Mouse (Mus musculus): ENCODE measurements around the gene Fut8. TPM values are rescaled to one million over a fixed set of nuclear protein-coding genes. Genes with fewer than 3 reads are reported as not detected.
"Not testable (repeated sequence)": the region's sequence is repeated elsewhere in the genome, so short reads cannot be mapped to it uniquely, and the experiment has no call there.

The Fut8 gene
- total RNA-seq, 2 experiments from 2014 or later, result 46.2 to 53.1 TPM

DNA sequence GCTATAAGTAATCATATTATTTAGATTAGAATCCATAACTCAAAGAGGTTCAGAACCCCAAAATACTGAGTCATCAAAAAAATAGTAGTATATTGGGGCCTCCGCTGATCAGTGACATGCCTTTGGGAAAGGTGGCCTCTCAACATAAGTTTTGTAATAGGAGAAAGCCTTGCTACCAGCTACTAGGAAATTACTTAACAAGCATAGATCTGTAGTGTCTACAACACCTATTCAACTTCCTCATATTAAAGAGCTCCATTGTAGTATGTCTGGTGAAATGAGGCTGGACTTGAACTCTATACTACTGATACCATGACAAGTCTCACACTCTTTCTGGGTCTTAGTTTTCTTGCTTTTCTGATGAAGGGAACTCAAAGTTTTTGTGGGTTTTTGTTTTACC lies 243.2 kb downstream of the Fut8 start:
- no peak for ATAC-seq (replicated peaks; ENCODE audit: low FRiP score, low TSS enrichment, poor library complexity, severe bottlenecking)

DNA sequence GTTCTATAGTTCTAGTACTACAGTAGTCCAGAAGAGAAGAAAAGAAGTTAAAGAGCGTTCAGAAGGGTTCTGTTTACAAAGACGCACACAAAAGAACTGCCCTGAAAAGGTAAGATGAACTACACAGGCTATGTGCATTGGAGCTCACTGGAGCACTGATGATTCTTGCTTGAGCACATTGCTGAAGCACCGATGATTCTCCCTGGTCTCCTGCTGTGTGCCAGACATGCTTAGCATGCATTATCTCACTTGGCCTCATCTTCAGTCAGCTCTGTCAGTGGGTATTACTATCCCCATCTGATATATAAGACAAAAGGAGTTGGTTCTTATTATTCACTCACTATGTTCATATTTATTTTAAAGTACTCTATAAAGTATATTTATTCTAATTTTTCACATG lies 243.9 kb downstream of the Fut8 start:
- no peak for ATAC-seq (replicated peaks; ENCODE audit: low FRiP score, low TSS enrichment, poor library complexity, severe bottlenecking)

DNA sequence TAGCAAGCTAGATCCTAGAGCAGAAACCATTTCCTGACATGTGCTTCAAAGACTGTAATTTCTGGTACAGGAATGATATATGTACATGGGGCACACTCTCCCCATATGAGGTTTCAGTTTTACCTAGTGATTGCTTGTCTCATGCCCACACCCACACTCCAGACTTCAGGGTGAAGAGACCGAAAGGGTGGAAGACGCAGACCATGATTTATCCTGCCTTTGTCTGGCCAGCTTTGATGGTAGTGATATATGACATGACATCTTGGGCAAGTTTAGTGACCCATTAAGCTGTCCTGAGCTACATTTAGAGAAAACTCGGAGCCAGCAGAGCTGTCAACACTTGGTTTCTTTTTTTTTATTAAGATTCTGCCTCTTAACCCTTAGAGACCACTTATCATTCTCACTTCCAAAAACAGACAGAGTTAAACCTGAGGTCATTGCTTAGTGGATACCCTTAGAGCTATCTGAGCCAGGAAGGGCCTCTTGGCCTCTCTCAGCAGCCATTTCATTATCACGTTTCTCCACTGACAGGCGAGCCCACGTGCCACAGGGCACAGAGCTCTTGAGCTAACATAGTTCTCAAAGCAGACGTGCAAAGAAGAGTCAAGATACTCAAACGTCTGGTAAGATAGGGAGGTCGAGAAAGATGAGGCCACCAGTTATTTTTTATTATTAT lies 245.4 kb downstream of the Fut8 start:
- no peak for ATAC-seq (replicated peaks; ENCODE audit: low FRiP score, low TSS enrichment, poor library complexity, severe bottlenecking)

DNA sequence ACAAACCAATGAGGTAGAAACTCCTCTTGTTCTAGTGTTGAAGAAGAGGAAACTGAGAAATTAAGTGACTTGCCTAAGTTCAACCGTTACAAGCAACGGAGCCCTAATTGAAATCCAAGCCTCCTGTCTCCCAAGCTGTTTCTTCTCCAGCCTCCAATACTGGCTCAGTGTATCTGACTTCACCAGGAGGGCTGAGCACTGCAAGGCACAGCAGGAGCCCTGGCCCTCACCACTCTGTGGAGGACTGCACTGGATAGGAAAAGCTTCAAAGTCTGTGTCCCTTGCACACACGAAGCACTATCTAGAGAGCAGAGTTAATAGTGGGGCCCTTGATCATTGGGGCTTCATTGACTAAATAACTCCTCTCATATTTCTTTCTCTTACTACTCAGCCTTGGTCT lies 246.8 kb downstream of the Fut8 start:
- ATAC-seq (replicated peaks; ENCODE audit: low FRiP score, low TSS enrichment, poor library complexity, severe bottlenecking), result no peak

GRCm38 (mm10) chr12:77491478-77491877 lies 253.6 kb downstream of the Fut8 start:
- ATAC-seq (replicated peaks; ENCODE audit: low FRiP score, low TSS enrichment, poor library complexity, severe bottlenecking), result no peak

GRCm38 (mm10) chr12:77495781-77496180 lies 257.9 kb downstream of the Fut8 start:
- ATAC-seq (replicated peaks; ENCODE audit: low FRiP score, low TSS enrichment, poor library complexity, severe bottlenecking), result no peak

DNA sequence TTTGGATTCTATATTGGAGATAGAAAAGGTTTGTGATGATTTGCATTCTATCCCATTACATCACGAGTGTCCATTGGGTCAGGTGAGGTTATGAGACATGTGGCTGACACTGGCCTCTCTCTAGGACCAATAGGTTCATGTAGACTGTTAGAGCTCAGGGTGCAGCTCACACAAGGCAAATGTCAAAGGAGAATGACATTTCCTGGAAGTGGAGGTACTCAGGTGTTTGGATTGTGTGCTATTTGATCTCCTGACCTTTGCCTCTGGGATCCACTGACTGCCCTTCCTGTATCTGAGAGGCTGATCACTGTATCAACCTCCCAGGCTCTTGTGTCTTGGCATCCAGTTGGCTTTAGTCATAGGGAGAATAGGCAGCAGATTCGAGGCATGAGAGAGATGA lies 260.2 kb downstream of the Fut8 start:
- ATAC-seq (replicated peaks; ENCODE audit: low FRiP score, low TSS enrichment, poor library complexity, severe bottlenecking), result no peak

- ATAC-seq (replicated peaks; ENCODE audit: low FRiP score, low TSS enrichment, poor library complexity, severe bottlenecking), result no peak
These were observed 262.6 kb downstream of the Fut8 start for GRCm38 (mm10) chr12:77500439-77501055.

DNA sequence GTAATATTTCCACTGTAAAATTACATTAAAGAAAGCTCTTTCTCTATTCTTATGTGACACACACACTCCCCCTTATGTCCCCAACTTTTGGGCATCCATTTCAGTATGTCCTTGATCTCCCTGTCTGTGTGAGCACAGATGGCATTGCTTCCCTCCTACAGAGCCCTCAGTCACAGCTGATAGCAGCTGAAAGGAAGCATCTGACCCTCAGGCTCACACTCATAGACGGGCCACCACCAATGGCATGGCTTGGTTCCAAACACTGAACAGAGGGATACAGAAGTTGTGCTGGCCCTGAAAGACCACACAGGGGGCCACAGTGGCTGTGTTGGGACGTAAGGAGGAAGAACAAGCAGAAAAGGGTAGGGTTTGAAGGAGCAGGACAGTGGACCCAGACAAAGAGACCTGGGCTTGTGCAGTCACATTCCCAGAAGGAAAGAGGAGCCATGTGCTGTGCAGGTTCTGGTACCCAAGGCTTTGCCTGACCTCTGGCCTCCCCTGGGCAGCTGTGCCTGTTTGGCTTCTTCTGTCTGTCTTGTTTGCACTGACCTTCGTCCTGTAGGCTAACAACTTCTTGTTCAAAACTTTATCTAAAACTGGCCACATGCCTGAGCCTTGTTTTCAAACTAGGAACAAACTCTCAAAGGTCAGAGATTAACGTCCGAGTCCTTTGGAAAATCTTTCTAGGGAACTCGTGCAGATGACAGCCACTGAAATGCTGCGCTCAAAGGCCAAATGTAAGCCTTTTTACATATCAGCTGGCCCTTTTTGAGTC lies 263.7 kb downstream of the Fut8 start:
- no peak for ATAC-seq (replicated peaks; ENCODE audit: low FRiP score, low TSS enrichment, poor library complexity, severe bottlenecking)

DNA sequence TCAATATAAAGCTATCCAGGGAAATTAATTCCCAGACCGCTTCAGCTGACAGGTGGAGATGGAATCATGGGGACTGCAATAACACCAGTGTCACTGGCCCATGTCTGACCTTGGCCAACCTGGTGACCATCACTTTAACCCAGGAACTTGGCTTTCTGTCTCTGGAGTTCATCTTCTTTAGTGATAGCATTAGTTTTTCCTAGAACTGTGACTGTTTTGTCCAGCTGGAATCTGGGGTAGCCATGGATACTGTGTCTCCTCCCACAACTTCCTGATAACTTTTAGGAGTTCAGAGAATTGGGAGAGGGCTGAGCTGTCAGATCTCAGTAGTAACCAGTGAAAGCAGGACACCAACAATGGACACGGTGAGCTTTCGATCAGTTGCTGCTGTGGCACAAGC lies 264.3 kb downstream of the Fut8 start:
- no peak for ATAC-seq (replicated peaks; ENCODE audit: low FRiP score, low TSS enrichment, poor library complexity, severe bottlenecking)

GRCm38 (mm10) chr12:77505431-77505830 lies 267.5 kb downstream of the Fut8 start:
- ATAC-seq (replicated peaks; ENCODE audit: low FRiP score, low TSS enrichment, poor library complexity, severe bottlenecking), result no peak

- ATAC-seq (replicated peaks; ENCODE audit: low FRiP score, low TSS enrichment, poor library complexity, severe bottlenecking), result no peak
These were observed 269.8 kb downstream of the Fut8 start for GRCm38 (mm10) chr12:77507770-77508169.

GRCm38 (mm10) chr12:77510758-77511157 lies 272.8 kb downstream of the Fut8 start:
- no peak for ATAC-seq (replicated peaks; ENCODE audit: low FRiP score, low TSS enrichment, poor library complexity, severe bottlenecking)

DNA sequence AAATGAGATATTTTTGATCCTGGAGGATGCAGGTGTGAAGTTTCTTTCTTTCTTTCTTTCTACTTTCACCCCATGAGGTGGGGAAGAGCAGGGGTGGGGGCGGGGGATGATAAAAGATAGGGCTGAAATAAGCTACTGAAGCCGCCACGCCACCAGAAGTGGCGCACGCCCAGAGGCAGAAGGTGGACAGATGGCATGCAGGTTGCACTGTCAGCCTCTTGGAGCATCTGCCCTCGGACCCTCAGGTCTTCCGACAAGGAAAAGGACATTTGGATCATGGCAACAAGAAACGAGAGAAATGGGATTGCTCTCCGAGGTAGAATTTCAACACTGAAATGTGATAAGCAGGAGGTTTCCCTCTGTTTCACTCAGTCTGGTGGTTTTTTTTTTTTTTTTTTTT lies 273.3 kb downstream of the Fut8 start:
- ATAC-seq (replicated peaks; ENCODE audit: low FRiP score, low TSS enrichment, poor library complexity, severe bottlenecking), result no peak

GRCm38 (mm10) chr12:77511631-77512030 lies 273.7 kb downstream of the Fut8 start:
- ATAC-seq (replicated peaks; ENCODE audit: low FRiP score, low TSS enrichment, poor library complexity, severe bottlenecking), result no peak

GRCm38 (mm10) chr12:77516805-77517204 lies 278.9 kb downstream of the Fut8 start:
- no peak for ATAC-seq (replicated peaks; ENCODE audit: low FRiP score, low TSS enrichment, poor library complexity, severe bottlenecking)

DNA sequence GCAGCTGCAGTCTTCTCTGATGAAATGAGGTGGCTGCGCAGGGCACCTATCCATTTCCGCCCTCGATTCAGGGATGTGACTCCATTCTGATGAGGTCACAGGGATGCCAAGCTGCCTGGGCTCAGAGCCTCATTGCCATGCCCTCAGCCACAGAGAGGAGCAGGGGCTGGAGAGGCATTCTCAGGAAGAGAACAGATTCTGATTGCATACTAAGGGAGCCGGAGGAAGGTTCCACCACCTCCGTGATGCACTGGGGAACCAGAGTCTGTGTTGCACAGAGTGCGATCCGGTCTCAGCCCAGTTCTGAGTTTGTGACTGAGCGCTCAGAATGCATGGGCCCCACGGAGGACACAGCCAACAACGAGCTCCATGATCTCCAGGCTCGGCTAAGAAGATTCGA lies 279.8 kb downstream of the Fut8 start:
- no peak for ATAC-seq (replicated peaks; ENCODE audit: low FRiP score, low TSS enrichment, poor library complexity, severe bottlenecking)

GRCm38 (mm10) chr12:77519534-77520102 lies 281.7 kb downstream of the Fut8 start:
- no peak for ATAC-seq (replicated peaks; ENCODE audit: low FRiP score, low TSS enrichment, poor library complexity, severe bottlenecking)

DNA sequence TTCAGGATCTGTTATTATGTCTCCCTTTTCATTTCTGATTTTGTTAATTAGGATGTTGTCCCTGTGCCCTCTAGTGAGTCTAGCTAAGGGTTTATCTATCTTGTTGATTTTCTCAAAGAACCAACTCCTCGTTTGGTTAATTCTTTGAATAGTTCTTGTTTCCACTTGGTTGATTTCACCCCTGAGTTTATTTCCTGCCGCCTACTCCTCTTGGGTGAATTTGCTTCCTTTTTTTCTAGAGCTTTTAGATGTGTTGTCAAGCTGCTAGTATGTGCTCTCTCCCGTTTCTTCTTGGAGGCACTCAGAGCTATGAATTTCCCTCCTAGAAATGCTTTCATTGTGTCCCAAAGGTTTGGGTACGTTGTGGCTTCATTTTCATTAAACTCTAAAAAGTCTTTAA lies 286.1 kb downstream of the Fut8 start:
- ATAC-seq (replicated peaks; ENCODE audit: low FRiP score, low TSS enrichment, poor library complexity, severe bottlenecking), result not testable (repeated sequence)

Data from megakaryocyte-erythroid progenitor cell, adult 5-6 weeks (primary cell).